Mouse (Mus musculus) kidney, postnatal 36 days (tissue): ENCODE measurements around the gene Atp13a1.

Source experiments
- DNase-seq, 2 experiments: peaks; one replicate each; pipeline ENCODE4 v3.0.0; 2021 to 2022; ENCODE audit warnings: mixed read lengths in 2 of 2

Atp13a1 gene

GRCm38 (mm10) chr8:69790773-69791367, at the start of gene Atp13a1, which contains the start of gene Zfp866:
TSS of gene Atp13a1 (plus strand) at chr8:69791163.
TSS of gene Zfp866 (minus strand) at chr8:69791178.
- peak; percentile 92 to 94 for DNase-seq

GRCm38 (mm10) chr8:69741231-69741630, 49.7 kb upstream of the Atp13a1 start:
- DNase-seq, result no peak

- DNase-seq, result peak; percentile 96 to 98
Observed at GRCm38 (mm10) chr8:69749544-69750454, 41.2 kb upstream of the Atp13a1 start, which contains the start of gene Zfp963. TSS of gene Zfp963 (minus strand) at chr8:69749970.

GRCm38 (mm10) chr8:69752437-69752836, 38.5 kb upstream of the Atp13a1 start:
- no peak for DNase-seq

- DNase-seq, result no peak
Observed at GRCm38 (mm10) chr8:69758316-69758715, 32.6 kb upstream of the Atp13a1 start.

- no peak for DNase-seq
Observed at GRCm38 (mm10) chr8:69761814-69762445, 29.0 kb upstream of the Atp13a1 start.

GRCm38 (mm10) chr8:69771221-69771620, 19.7 kb upstream of the Atp13a1 start:
- no peak for DNase-seq

- no peak for DNase-seq
Observed at GRCm38 (mm10) chr8:69772106-69772505, 18.9 kb upstream of the Atp13a1 start.

GRCm38 (mm10) chr8:69774503-69775148, 16.3 kb upstream of the Atp13a1 start, which contains the start of gene Gm20422:
TSS of gene Gm20422 (minus strand) at chr8:69774886.
- peak; percentile 91 to 96 for DNase-seq

- no peak for DNase-seq
Observed at GRCm38 (mm10) chr8:69775149-69775534, 15.8 kb upstream of the Atp13a1 start.

- DNase-seq, result no peak
Observed at GRCm38 (mm10) chr8:69777111-69777510, 13.9 kb upstream of the Atp13a1 start.

- DNase-seq, result no peak
Observed at GRCm38 (mm10) chr8:69789105-69789504, 1.9 kb upstream of the Atp13a1 start.

GRCm38 (mm10) chr8:69789731-69790130, 1.2 kb upstream of the Atp13a1 start:
- DNase-seq, result peak in 1 of 2 experiments; percentile 16

GRCm38 (mm10) chr8:69790364-69790763, 599 bp upstream of the Atp13a1 start:
- no peak for DNase-seq

- DNase-seq, result peak; percentile 27 to 56
Observed at GRCm38 (mm10) chr8:69791415-69792068, 579 bp downstream of the Atp13a1 start.

GRCm38 (mm10) chr8:69793666-69794065, 2.7 kb downstream of the Atp13a1 start:
- DNase-seq, result no peak

- DNase-seq, result no peak
Observed at GRCm38 (mm10) chr8:69794096-69794495, 3.1 kb downstream of the Atp13a1 start.

- no peak for DNase-seq
Observed at GRCm38 (mm10) chr8:69794901-69795300, 3.9 kb downstream of the Atp13a1 start.

- no peak for DNase-seq
Observed at GRCm38 (mm10) chr8:69796721-69797345, 5.9 kb downstream of the Atp13a1 start.

- DNase-seq, result no peak
Observed at GRCm38 (mm10) chr8:69797661-69798060, 6.7 kb downstream of the Atp13a1 start.

GRCm38 (mm10) chr8:69799261-69799660, 8.3 kb downstream of the Atp13a1 start:
- DNase-seq, result no peak

- DNase-seq, result no peak
Observed at GRCm38 (mm10) chr8:69799946-69800345, 9.0 kb downstream of the Atp13a1 start.
